Mouse (Mus musculus): ENCODE data around the gene Trmt2b. TPM values are rescaled to one million over a fixed set of nuclear protein-coding genes. Genes with fewer than 3 reads are reported as not detected.
"Not testable (repeated sequence)": the region's sequence is repeated elsewhere in the genome, so short reads cannot be mapped to it uniquely, and the experiment has no call there.

Trmt2b gene
- polyA plus RNA-seq, 1 experiment from 2014 or later = 14.2 TPM

DNA sequence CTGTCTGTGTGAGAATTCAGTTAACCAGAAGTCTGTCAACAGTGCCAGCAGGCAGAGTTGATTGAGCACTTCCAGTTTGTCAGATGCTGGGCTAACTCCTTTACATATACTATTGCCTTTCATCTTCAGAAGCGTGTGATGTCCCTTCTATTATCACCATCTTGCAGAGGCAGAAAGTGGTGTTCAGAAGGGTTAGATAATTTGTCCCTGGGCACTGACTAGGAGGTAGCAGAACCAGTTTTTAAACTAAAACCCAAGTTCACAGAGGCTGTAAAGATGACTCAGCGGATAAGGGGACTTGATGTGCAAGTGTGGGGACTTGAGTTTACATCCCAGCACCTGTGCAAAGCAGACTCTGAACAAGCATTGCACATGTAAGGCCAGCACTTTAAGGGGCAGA lies 68.3 kb downstream of the Trmt2b start:
- no peaks in the 10 kb centered on the region for H3K27me3 ChIP-seq (replicated peaks; ENCODE audit: control insufficient read depth, insufficient read depth, low read length)
- H3K27ac ChIP-seq (ENCODE audit: low read depth, low read length) = no peak overlapping the region
- no peaks in the 10 kb centered on the region for H3K9me3 ChIP-seq (ENCODE audit: control insufficient read depth)
- WGBS = 63% methylated on average over 2 of the region's 2 CpGs
- H3K4me2 ChIP-seq (replicated peaks; ENCODE audit: low read depth) = no peak overlapping the region
- H3K4me1 ChIP-seq (replicated peaks; ENCODE audit: control insufficient read depth, insufficient read depth, low read length) = no peaks in the 10 kb centered on the region
- H3K36me3 ChIP-seq (ENCODE audit: control insufficient read depth, insufficient read depth) = no peaks in the 10 kb centered on the region
- no peak overlapping the region for H3K4me3 ChIP-seq (ENCODE audit: low read depth, low read length)
- no peak for TF ChIP-seq CTCF (IDR thresholded peaks at IDR 0.05; ENCODE audit: low read depth)
- no peak for ATAC-seq
- no peak overlapping the region for H3K9ac ChIP-seq (ENCODE audit: low read depth, low read length)

GRCm38 (mm10) chrX:134187201-134187600 lies 89.6 kb downstream of the Trmt2b start, which contains the start of gene Arl13a:
Arl13a (plus strand) TSS chrX:134187501.
- not testable (repeated sequence) for H3K9ac ChIP-seq (ENCODE audit: low read depth, low read length); H3K4me2 ChIP-seq (replicated peaks; ENCODE audit: low read depth); H3K27ac ChIP-seq (ENCODE audit: low read depth, low read length); H3K4me1 ChIP-seq (replicated peaks; ENCODE audit: control insufficient read depth, insufficient read depth, low read length); H3K4me3 ChIP-seq (ENCODE audit: low read depth, low read length); H3K36me3 ChIP-seq (ENCODE audit: control insufficient read depth, insufficient read depth); H3K27me3 ChIP-seq (replicated peaks; ENCODE audit: control insufficient read depth, insufficient read depth, low read length); H3K9me3 ChIP-seq (ENCODE audit: control insufficient read depth); ATAC-seq
- WGBS = 95% methylated on average over 9 of the region's 9 CpGs

DNA sequence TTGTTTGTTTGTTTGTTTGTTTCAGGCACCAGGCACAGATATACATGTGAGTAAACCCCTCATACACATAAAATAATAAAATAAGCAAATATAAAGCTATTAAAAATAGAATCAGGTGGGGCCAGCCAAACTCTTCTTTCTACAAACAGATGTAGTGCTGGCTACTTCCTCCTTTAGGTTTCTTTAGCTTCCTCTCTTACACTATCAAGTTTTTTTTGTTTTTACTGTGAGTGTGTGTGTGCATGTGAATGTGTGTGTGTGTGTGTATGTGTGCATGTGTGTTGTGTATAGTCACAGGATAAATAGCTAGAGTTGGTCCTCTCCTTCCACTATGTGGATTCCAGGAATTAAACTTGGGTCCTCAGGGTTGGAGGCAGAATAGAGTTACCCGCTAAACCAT lies 102.1 kb downstream of the Trmt2b start:
- Histone ChIP-seq H3K9me3 (ENCODE audit: control insufficient read depth) (no peaks in the 10 kb centered on the region), H3K4me3 (ENCODE audit: low read depth, low read length) (no peak overlapping the region), H3K36me3 (ENCODE audit: control insufficient read depth, insufficient read depth) (no peaks in the 10 kb centered on the region), H3K4me2 (replicated peaks; ENCODE audit: low read depth) (no peak overlapping the region), H3K27ac (ENCODE audit: low read depth, low read length) (no peak overlapping the region), H3K27me3 (replicated peaks; ENCODE audit: control insufficient read depth, insufficient read depth, low read length) (no peaks in the 10 kb centered on the region), H3K4me1 (replicated peaks; ENCODE audit: control insufficient read depth, insufficient read depth, low read length) (no peaks in the 10 kb centered on the region), H3K9ac (ENCODE audit: low read depth, low read length) (no peak overlapping the region)
- no peak for ATAC-seq
- 88% methylated on average over 1 of the region's 1 CpGs for WGBS
- TF ChIP-seq CTCF (IDR thresholded peaks at IDR 0.05; ENCODE audit: low read depth) = no peak

Other genes with a start within 250 kb of the Trmt2b start
- gene Cstf2, start 217.8 kb downstream of the Trmt2b start, polyA plus RNA-seq (2015; fragmentation: Nextera tagmentation; extraction: Ambion mirVana) = 11.3 and 11.6 TPM in 2 replicates
- 0.07 and 0.18 TPM in 2 replicates for gene Xkrx, start 114.9 kb downstream of the Trmt2b start, polyA plus RNA-seq (2015; fragmentation: Nextera tagmentation; extraction: Ambion mirVana)
- not detected in 2 replicates for gene Arl13a, start 89.5 kb downstream of the Trmt2b start, polyA plus RNA-seq (2015; fragmentation: Nextera tagmentation; extraction: Ambion mirVana)
- 0.20 and 0.46 TPM in 2 replicates for gene Nox1, start 55.0 kb downstream of the Trmt2b start, polyA plus RNA-seq (2015; fragmentation: Nextera tagmentation; extraction: Ambion mirVana)
- 1.9 TPM in 2 replicates for gene Tmem35a, start 18.2 kb upstream of the Trmt2b start, polyA plus RNA-seq (2015; fragmentation: Nextera tagmentation; extraction: Ambion mirVana)
- gene Cenpi, start 31.1 kb upstream of the Trmt2b start, polyA plus RNA-seq (2015; fragmentation: Nextera tagmentation; extraction: Ambion mirVana) = 5.7 and 7.2 TPM in 2 replicates
- gene Drp2, start 127.6 kb upstream of the Trmt2b start, polyA plus RNA-seq (2015; fragmentation: Nextera tagmentation; extraction: Ambion mirVana) = 0.16 and 0.34 TPM in 2 replicates
- not detected in 2 replicates for gene Taf7l, start 199.5 kb upstream of the Trmt2b start, polyA plus RNA-seq (2015; fragmentation: Nextera tagmentation; extraction: Ambion mirVana)

Measured in intestine, postnatal 0 days (tissue).